ENCODE assay signal across 10 mouse cellular contexts in genomic region chr4:150234599-150235327, GRCm38 (mm10). TPM values are rescaled to one million over a fixed set of nuclear protein-coding genes. Genes with fewer than 3 reads are reported as not detected.
DNase-seq lines count a peak whose midpoint lies in the region; ATAC-seq and TF ChIP-seq lines count a peak whose summit lies in the region.
"Had no signal": no experiment of that assay in that cellular context is flagged by ENCODE, and none has a peak within 500 bp of the region (broad histone marks: within the 10 kb centered on the region; RNA-seq: fewer than 3 reads in every experiment).

No protein-coding gene starts in this region.

- no peaks in the 10 kb centered on the region for H3K27me3 ChIP-seq in heart, embryonic 12.5 days (replicated peaks)
- H3K27me3 ChIP-seq in C2C12 (ENCODE audit: control insufficient read depth, insufficient read depth, insufficient read length), result no peaks in the 10 kb centered on the region
- no peaks in the 10 kb centered on the region for H3K27me3 ChIP-seq in embryonic facial prominence, embryonic 12.5 days
- no peaks in the 10 kb centered on the region for H3K27me3 ChIP-seq in limb, embryonic 11.5 days (ENCODE audit: control insufficient read depth, insufficient read depth, low read length)

- H3K4me1 ChIP-seq in heart, embryonic 12.5 days (replicated peaks), result peaks cover 43% of the 10 kb centered on the region
- peaks cover 30% of the 10 kb centered on the region for H3K4me1 ChIP-seq in embryonic facial prominence, embryonic 12.5 days
- H3K4me1 ChIP-seq in limb, embryonic 11.5 days (ENCODE audit: control insufficient read depth, insufficient read depth, low read length), result peaks cover 32% of the 10 kb centered on the region

- DNase-seq in heart, adult 11 months, result no peak
- no peak for DNase-seq in limb, embryonic 11.5 days (ENCODE audit: low spot score)
- DNase-seq in adrenal gland, postnatal 4 days (ENCODE audit: low spot score in 2 of 2), result no peak
- DNase-seq in layer of hippocampus, adult 18-20 months (ENCODE audit: low spot score in 2 of 2), result no peak
- DNase-seq in kidney, adult 9 months, result no peak

- ATAC-seq in heart, embryonic 12.5 days (ENCODE audit: insufficient number of reproducible peaks, low FRiP score), result no peak
- ATAC-seq in embryonic facial prominence, embryonic 12.5 days (ENCODE audit: insufficient number of reproducible peaks, insufficient read depth, low FRiP score, low TSS enrichment), result no peak
- ATAC-seq in limb, embryonic 11.5 days (ENCODE audit: insufficient number of reproducible peaks, low FRiP score, low TSS enrichment, low read depth), result no peak

- peak overlapping the region; percentile 82 for H3K27ac ChIP-seq in heart, embryonic 12.5 days (ENCODE audit: poor library complexity, severe bottlenecking)
- peak overlapping the region; percentile 47 for H3K27ac ChIP-seq in embryonic facial prominence, embryonic 12.5 days
- peak overlapping the region; percentile 64; the same call in 1 of the 2 replicates for H3K27ac ChIP-seq in limb, embryonic 11.5 days (replicated peaks; ENCODE audit: low read depth, low read length)

- no peak overlapping the region for H3K4me3 ChIP-seq in heart, embryonic 12.5 days
- no peak overlapping the region for H3K4me3 ChIP-seq in C2C12 (ENCODE audit: insufficient read depth, poor library complexity, severe bottlenecking)
- H3K4me3 ChIP-seq in embryonic facial prominence, embryonic 12.5 days, result no peak overlapping the region
- H3K4me3 ChIP-seq in limb, embryonic 11.5 days (ENCODE audit: low read depth, low read length), result no peak overlapping the region

- no peaks in the 10 kb centered on the region for H3K9me3 ChIP-seq in heart, embryonic 12.5 days (replicated peaks)
- H3K9me3 ChIP-seq in embryonic facial prominence, embryonic 12.5 days, result no peaks in the 10 kb centered on the region
- H3K9me3 ChIP-seq in limb, embryonic 11.5 days (ENCODE audit: control insufficient read depth, low read length), result no peaks in the 10 kb centered on the region

- no peak overlapping the region; the same call in 1 of the 2 replicates for H3K9ac ChIP-seq in heart, embryonic 12.5 days
- H3K9ac ChIP-seq in embryonic facial prominence, embryonic 12.5 days, result no peak overlapping the region
- 0 out of 2 replicates have a peak overlapping the region, but pooled peaks have one; percentile 3 for H3K9ac ChIP-seq in limb, embryonic 11.5 days (ENCODE audit: low read length)

- peak overlapping the region; percentile 41 for H3ac ChIP-seq in C2C12 (ENCODE audit: control insufficient read depth, insufficient read length, low read depth)

- H3K4me2 ChIP-seq in heart, embryonic 12.5 days, result no peak overlapping the region
- H3K4me2 ChIP-seq in embryonic facial prominence, embryonic 12.5 days (replicated peaks), result no peak overlapping the region
- no peak overlapping the region for H3K4me2 ChIP-seq in limb, embryonic 11.5 days (ENCODE audit: low read depth, severe bottlenecking)

- H3K36me3 ChIP-seq in heart, embryonic 12.5 days, result peaks cover 9% of the 10 kb centered on the region
- peaks cover 19% of the 10 kb centered on the region for H3K36me3 ChIP-seq in C2C12 (ENCODE audit: control insufficient read depth, insufficient read depth)
- no peaks in the 10 kb centered on the region for H3K36me3 ChIP-seq in embryonic facial prominence, embryonic 12.5 days
- peaks cover 3% of the 10 kb centered on the region; the same call in 1 of the 2 replicates for H3K36me3 ChIP-seq in limb, embryonic 11.5 days (ENCODE audit: control insufficient read depth, insufficient read depth, low read length)

- no peak for TF ChIP-seq CTCF in C2C12 (IDR thresholded peaks at IDR 0.05; ENCODE audit: control insufficient read depth, insufficient read depth, insufficient read length)

- WGBS in heart, embryonic 12.5 days, result 48% methylated on average over 8 of the region's 8 CpGs
- 42% methylated on average over 8 of the region's 8 CpGs for WGBS in embryonic facial prominence, embryonic 12.5 days
- WGBS in limb, embryonic 11.5 days, result 27% methylated on average over 8 of the region's 8 CpGs

- peaks cover 26% of the 10 kb centered on the region for H3K79me3 ChIP-seq in C2C12 (ENCODE audit: low read depth)

- H3K79me2 ChIP-seq in C2C12 (ENCODE audit: control insufficient read depth, insufficient read depth), result peaks cover 34% of the 10 kb centered on the region

TF ChIP-seq in C2C12, 6 proteins besides CTCF, POLR2A, EP300 and RAD21:
- TF ChIP-seq MYOD1 (IDR thresholded peaks at IDR 0.05; ENCODE audit: control insufficient read depth, insufficient read length, low read depth) (peak; percentile 72), MYOG (IDR thresholded peaks at IDR 0.05; ENCODE audit: control insufficient read depth, extremely low read depth, insufficient read length) (no peak), USF1 (IDR thresholded peaks at IDR 0.05; ENCODE audit: low read depth) (no peak), CEBPB (IDR thresholded peaks at IDR 0.05; ENCODE audit: low read depth) (no peak), FOSL1 (IDR thresholded peaks at IDR 0.05; ENCODE audit: insufficient read depth, low read length, poor library complexity, severe bottlenecking) (no peak)

RNA-seq across cellular contexts. Expression of gene Eno1, which starts 1.8 kb away (rescaled TPM):
- polyA plus RNA-seq in heart, embryonic 12.5 days (2016; fragmentation: Nextera tagmentation; extraction: Ambion mirVana), result 2,142 and 2,173 TPM in 2 replicates
- polyA plus RNA-seq in C2C12 (2012; fragmentation: generic; extraction: Trizol), result 1,471 TPM
- polyA plus RNA-seq in embryonic facial prominence, embryonic 12.5 days (2016; fragmentation: Nextera tagmentation; extraction: Ambion mirVana), result 1,519 and 1,577 TPM in 2 replicates
- polyA plus RNA-seq in limb, embryonic 11.5 days (2014; fragmentation: Nextera tagmentation; extraction: Ambion mirVana), result 2,196 and 2,311 TPM in 2 replicates
- total RNA-seq in adrenal gland, postnatal 4 days (2021), result 100 to 1,000 TPM; 259 to 261 TPM
- 100 to 1,000 TPM; 421 to 451 TPM for total RNA-seq in layer of hippocampus, adult 18-20 months (2021)

RNA-seq across cellular contexts. Expression of gene Car6, which starts 33.6 kb away (rescaled TPM):
- not detected in 2 replicates for polyA plus RNA-seq in heart, embryonic 12.5 days (2016; fragmentation: Nextera tagmentation; extraction: Ambion mirVana)
- polyA plus RNA-seq in C2C12 (2012; fragmentation: generic; extraction: Trizol), result 0.19 TPM
- 0.23 and 0.29 TPM in 2 replicates for polyA plus RNA-seq in embryonic facial prominence, embryonic 12.5 days (2016; fragmentation: Nextera tagmentation; extraction: Ambion mirVana)
- polyA plus RNA-seq in limb, embryonic 11.5 days (2014; fragmentation: Nextera tagmentation; extraction: Ambion mirVana), result 0.09 and 0.34 TPM in 2 replicates
- total RNA-seq in adrenal gland, postnatal 4 days (2021), result not detected
- total RNA-seq in layer of hippocampus, adult 18-20 months (2021), result not detected
- total RNA-seq: common myeloid progenitor, adult 5-6 weeks; layer of hippocampus, postnatal 25 days had no signal

RNA-seq across cellular contexts. Expression of gene Rere, which starts 46.7 kb away (rescaled TPM):
- 29.5 and 37.9 TPM in 2 replicates for polyA plus RNA-seq in heart, embryonic 12.5 days (2016; fragmentation: Nextera tagmentation; extraction: Ambion mirVana)
- polyA plus RNA-seq in C2C12 (2012; fragmentation: generic; extraction: Trizol), result 27.1 TPM
- 37.7 and 40.7 TPM in 2 replicates for polyA plus RNA-seq in embryonic facial prominence, embryonic 12.5 days (2016; fragmentation: Nextera tagmentation; extraction: Ambion mirVana)
- polyA plus RNA-seq in limb, embryonic 11.5 days (2014; fragmentation: Nextera tagmentation; extraction: Ambion mirVana), result 37.9 and 44.9 TPM in 2 replicates
- total RNA-seq in adrenal gland, postnatal 4 days (2021), result 100 to 1,000 TPM; 150 to 160 TPM
- 100 to 1,000 TPM; 128 to 139 TPM for total RNA-seq in layer of hippocampus, adult 18-20 months (2021)
